Mouse (Mus musculus): Measurements from ENCODE around the gene H2-M11.

DNA sequence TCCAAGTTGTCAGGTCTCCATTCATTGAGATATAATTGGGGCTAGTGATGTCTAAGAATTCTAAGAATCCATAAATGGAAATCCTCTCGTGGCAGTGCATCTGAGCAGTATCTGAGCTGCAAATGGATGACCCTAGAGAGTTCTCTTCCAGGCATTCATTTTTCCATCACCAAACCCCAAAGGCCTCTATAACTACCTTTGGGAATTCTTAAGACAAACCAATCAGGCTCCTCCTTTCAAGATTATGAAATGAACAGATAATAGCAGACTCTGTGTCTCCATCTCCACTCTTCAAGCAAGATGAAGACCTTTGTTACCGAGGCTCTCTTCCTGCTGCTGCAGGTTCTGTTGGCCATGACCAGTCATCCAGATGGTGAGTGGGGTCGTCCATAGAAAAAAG lies at the start of gene H2-M11:
- TF ChIP-seq CTCF (conservative IDR thresholded peaks at IDR 0.05; ENCODE audit: low read length) (no peak), POU5F1 (IDR thresholded peaks at IDR 0.05; ENCODE audit: borderline replicate concordance, low read length) (no peak)
